Mouse (Mus musculus): ENCODE results near the gene Tcf25.
A peak's percentile ranks its signal among the peaks of the same experiment; 100 is the strongest.

The Tcf25 gene

DNA sequence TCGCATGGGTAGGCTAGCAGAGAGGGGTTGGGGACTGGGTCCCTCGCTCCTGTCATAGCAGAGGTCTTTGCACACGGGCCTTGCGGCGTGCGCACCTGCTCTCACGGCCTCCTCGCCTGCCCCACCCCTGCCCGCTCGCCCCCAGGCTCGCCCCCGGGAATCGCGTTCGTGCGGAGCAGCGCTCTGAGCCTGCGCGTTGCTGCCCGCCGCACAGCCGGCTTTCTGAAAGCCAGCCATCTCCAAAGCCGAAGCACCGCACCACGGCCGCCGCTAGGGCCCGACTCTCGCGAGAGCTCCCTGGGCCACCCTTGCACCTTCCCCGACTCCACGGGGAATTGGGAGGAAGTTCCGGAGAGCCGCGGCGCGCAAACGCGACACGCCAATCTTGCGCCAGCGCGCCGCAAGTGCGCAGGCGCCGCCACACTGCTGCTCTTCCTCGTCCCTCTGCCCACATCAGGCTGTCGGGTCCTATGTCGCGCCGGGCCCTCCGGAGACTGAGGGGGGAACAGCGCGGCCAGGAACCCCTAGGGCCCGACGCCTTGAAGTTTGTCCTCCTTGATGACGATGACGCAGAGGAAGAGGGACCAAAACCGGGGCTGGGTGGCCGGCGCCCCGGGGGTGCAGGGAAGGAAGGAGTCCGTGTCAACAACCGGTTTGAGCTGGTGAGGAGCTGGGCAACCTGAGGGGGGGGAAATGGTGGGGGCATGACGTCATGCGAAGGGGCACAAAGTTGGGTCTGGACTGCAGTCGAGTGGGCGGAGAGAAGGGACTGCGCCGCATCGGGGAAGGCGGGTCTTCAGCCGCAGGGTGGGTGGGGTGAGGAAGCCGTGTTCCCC lies at the start of gene Tcf25:
Gene Tcf25, plus strand, starts transcription at position 351 of the 836 bp plus-strand sequence.
- peak; percentile 97 for DNase-seq (ENCODE audit: low read depth)

DNA sequence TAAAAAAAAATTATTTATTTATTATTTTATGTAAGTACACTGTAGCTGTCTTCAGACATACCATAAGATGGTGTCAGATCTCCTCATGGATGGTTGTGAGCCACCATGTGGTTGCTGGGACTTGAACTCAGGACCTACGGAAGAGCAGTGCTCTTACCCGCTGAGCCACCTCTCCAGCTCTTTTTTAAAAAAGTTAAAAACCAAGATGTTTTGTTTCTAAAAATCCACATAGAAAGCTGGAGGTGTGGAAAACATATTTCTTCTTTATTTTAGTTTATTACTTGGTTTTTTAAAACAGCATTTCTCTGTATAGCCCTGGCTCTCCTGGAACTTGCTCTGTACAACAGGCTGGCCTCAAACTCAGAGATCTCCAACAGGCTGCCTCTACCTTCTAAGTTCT lies 45.0 kb upstream of the Tcf25 start:
- no peak for DNase-seq (ENCODE audit: low read depth)

DNA sequence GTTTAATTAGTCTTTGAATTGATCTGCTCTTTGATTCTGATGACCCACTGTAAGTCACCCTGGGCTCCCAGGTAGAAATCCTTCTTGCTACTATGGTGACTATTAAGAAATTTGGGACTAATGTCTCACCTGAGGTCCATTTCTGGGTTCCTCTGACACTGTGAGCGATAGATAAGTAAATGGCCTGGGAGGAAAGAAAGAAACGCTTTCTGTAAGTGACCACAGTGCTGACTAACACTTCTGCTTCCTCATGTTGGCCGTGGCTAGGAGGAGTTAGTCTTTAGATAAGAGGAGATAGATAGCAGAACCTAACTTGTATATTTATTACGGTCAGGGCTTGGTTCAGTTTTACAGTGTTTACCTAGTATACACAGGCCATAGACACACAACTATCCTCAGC lies 44.2 kb upstream of the Tcf25 start:
- no peak for DNase-seq (ENCODE audit: low read depth)

DNA sequence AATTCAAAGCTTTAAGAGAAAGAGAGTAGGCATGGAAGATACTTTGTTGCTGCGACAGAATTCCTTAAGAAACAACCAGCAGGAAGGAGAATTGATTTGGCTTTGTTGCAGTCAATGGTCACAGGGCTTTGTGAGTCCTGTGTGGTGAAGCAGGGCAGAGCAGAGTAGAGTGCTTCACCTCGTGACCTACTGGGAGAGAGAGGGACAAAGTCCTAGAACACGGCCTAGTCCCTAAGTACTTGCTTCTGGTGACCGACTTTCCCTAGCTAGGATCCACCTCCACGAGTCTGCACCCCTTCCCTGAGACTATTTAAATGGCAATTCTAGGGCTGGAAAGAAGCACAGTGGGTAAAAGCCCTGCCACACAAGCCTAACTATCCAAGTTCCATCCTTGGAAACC lies 43.6 kb upstream of the Tcf25 start:
- DNase-seq (ENCODE audit: low read depth), result no peak

DNA sequence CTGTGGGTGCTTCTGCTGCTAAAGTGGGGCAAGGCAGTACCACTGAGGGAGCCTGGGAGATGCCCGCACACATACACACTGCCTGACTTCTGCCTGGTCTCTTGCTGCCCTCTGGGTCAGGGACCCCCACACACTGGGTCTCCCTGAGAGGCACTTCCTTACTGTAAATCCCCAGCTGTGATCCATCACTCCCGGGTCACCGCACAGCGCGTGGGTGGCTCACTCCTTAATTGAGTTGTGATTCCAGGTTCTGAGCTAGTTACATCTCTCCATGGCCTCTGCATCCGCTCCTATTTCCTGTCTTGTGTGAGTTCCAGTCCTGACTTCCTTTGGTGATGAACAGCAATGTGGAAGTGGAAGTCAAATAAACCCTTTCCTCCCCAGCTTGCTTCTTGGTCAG lies 42.9 kb upstream of the Tcf25 start:
- DNase-seq (ENCODE audit: low read depth), result no peak

DNA sequence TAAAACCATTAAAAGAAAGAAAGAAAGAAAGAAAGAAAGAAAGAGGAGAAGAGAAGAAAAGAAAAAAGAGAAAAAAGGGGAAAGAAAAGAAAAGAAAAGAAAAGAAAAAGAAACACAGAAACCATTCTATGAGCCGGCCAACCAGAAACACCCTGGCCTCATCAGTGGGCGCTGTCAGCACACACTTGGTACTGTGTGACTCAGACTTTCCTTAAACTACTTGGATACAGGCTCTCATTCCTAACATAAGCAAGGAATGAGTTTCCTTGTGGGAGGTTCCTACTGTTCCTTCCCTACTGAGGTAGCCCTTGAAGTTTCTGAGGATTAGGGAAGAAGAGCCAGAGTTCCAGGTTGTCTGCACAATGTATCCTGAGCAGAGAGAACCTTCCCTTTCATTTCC lies 42.3 kb upstream of the Tcf25 start:
- DNase-seq (ENCODE audit: low read depth), result no peak

DNA sequence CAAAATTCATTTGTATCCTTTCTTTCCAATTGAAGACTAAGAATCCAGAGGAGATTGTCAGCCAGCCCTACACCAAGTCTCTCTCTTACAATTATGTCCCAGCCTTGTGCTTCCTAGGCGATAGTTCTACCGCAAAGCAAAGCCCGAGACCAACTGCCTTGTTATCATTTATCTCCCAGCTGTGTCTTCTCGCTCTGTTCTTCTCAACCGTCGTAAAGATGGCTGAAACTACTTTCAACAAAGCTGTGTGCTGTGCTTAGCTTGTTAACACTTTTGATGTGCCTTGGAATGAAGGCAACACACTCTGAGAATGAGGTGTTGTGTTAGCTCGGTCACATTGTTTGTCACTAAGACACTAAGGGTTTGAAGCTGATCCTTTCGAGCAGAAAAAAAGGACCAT lies 41.7 kb upstream of the Tcf25 start:
- peak; percentile 22 for DNase-seq (ENCODE audit: low read depth)

DNA sequence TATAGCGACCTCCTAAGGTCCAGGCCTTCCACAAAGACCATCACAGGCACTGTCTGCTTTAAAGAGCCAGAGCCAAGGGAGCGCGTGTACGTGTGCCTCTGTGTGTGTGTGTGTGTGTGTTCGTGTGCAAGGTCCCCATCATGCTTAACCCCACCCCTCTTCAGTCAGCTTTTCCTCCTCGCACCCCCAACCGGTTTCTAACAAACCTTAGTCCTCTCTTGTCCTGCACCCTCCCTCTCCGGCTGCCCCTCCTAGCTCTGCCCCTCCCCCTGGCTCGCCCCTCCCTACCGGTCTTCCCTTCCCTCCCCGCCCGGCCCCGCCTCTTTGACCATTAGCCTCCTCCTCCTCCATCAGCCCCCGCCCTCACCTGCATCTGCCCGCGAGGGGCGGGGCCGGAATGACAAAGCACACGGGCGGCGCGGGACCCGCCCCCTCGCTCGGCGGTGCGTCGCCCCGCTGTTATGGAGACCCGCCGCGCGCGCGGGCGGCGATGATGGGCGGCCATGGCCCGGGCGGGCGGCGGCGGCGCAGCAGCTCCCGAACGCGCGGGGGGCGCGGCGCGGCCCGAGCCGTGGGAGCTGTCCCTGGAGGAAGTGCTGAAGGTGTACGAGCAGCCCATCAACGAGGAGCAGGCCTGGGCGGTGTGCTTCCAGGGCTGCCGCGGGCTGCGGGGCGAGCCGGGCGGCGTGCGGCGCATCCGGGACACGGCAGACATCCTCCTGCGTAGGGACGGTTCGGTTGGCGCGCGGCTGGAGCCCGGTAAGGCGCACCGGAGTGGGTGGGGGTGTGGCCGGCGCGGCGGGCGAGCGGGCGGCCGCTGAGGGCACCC lies 41.1 kb upstream of the Tcf25 start, which contains the start of gene Spire2:
Gene Spire2, plus strand, starts transcription at position 452 of the 829 bp plus-strand sequence.
- peak; percentile 83 for DNase-seq (ENCODE audit: low read depth)

DNA sequence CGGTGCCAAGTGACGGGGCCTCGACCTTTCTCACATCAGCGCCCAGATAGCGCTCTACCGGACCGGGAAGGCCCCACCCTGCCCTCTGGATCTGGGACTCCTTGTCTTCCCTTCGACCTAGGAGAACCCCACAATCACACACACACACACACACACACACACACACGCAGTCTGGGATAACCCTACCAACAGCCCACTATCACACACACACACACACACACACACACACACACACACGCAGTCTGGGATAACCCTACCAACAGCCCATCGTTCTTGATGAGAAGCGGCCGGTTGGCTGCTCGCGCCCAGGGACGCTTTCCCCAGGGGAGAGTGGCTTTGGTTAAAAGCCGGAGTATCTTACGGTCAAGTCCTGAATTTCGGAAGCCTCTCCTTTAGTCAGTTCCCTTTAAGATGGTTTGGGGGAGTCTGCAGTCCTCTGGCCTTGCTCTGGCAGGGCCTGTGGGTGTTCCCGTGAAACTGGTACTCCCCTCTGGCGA lies 40.4 kb upstream of the Tcf25 start:
- DNase-seq (ENCODE audit: low read depth), result no peak

DNA sequence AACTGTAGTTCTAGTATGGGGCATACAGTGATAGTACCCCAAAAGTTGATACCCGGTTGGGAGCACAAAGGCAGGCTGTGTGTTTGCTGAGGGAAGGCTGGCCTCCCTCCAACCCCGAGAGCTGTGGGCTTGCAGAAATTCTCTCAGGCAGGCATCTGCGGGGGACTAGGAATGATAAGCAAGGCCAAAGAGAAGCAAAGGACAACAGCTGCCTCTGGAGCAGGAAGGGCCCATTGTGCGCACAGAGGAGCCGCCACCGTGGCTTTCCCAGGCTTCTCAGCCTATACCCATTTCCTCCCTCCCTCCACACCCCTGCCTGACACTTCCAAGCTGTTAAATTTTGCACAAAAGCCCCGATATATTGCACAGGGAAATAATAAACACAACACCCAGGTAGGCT lies 39.7 kb upstream of the Tcf25 start:
- DNase-seq (ENCODE audit: low read depth), result no peak

DNA sequence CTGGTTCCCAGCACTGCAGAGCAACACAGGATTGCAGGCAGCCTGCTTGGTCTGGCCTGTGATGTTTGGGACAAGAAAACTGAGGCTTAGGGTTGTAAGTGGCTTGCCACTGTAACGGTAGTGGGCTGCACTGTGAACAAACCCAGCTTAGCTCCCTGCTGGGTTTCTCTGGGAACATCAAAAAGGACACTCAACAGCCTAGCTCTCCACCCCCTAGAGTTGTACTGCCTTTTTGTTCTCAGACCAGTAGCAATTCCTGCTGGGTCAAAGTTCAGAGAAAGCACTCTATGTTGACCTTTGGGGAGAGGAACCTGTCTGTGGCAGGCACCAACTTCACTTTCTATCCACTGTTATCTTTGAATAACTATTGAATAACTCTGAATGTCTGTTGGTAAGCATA lies 39.1 kb upstream of the Tcf25 start:
- DNase-seq (ENCODE audit: low read depth), result no peak

DNA sequence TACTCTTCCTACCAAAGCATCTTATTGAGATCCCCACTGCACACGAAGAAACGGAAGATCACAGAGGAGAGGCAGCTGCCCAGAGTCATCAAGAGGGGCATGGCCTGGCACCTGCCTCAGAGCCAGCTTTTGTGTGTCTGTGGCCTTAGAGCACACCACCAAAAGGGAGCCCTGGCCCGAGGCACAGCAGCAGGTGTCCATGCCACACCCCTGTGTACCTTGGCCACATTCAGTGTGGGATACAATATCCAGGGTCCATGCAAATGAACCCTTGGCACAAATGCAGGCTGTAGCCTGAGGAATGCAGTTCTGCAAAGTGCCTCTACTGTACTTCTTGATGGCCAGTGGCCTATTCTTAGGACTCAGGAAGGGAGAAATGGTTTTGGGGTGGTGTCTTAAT lies 36.1 kb upstream of the Tcf25 start:
- DNase-seq (ENCODE audit: low read depth), result no peak

DNA sequence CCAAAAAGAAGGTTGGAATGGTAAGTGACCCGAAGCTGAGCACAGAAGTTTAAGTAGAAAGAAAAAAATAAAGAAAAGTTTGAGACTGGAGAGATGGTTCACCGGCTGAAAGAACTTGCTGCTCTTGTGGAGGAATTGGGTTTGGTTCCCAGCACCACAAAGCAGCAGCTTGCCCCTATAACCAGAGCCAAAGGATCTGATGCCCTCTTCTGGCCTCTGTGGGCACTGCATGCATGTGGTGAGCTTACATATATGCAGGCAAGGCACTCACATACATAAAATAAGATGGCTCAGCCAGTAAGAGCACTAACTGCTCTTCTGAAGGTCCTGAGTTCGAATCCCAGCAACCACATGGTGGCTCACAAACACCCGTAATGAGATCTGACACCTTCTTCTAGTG lies 33.5 kb upstream of the Tcf25 start:
- peak; percentile 33 for DNase-seq (ENCODE audit: low read depth)

DNA sequence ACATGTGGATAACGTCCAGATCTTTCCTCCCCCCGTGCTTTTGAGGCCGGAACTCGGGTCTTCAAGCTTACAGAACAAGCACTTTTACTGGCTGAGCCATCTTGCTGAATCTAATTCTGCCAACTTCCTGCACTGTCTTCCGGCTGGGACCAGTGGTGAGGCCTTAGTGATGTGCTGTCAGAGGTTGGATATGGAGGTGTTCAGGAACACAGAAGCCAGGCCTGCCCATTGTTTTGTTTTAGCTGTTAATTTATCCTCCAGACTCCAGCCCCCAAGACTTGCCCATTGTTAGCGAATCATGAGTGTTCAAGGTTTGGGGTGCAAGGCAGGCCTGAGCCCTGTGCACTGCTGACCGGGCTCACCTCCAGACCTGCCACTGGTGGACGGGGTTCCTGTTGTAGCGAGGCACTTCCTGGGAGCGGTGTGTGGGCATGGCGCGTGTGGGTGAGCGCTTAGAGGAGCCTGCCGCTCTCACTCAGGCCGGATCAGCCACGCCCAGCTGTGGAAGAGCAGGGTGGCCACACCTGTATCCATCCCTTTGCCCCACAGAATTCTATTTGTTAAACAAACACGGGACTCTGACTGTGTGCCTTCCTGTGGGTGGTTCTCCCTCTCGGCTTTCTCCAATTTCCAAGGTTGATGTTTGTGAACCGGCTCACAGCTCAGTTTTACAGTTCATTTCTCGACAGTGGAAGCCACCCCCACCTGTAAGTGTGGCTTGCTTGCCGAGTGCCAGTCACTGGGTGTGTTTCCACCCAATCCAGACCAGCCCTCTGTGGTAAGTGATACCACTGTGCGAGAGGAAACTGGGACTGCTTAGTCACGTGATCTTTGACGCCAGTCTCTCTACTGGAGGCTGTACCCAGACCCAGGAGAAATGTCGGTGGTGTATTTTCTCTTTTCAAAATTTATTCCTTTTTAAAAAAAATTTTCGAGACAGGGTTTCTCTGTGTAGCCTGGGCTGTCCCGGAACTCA lies 32.2 kb upstream of the Tcf25 start:
- peak; percentile 31 for DNase-seq (ENCODE audit: low read depth)

DNA sequence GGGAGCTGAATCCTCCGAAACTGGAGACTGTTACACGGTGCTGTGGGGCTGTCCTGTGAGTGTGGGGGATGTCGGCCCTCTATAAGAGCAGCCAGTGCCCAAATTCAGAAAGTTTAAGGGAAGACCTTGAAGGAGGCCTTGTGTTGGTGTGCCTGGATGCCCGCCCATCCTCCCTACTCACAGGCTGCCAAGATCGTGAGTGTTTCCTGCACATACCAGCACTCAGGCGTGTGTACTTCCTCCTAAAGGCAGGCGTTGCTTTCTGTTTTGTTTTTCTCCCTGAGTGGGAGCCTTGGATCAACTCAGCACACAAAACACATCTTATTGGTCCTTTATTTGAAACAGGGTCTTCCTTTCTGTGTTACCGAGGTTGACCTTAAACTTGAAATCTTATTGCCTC lies 31.3 kb upstream of the Tcf25 start:
- DNase-seq (ENCODE audit: low read depth), result no peak

DNA sequence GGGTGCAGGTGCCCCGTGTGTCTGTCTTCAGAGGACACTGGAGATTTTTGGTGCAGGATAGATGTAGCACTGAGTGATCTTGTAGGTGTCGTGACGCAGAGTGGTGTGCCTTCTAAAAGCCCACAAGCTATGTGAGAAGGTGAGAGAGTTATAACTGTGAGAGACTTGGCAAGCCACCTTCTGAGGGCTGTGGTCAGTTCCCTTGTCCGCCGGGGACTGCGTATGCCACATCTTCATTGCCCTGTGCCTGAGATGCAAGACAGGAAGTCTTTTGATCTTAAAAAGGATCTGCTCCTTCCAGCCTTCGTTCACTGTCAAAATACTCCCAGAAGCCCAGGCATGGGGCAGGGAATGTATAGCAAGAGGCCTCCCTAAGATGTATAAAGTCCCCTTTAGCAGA lies 30.6 kb upstream of the Tcf25 start:
- DNase-seq (ENCODE audit: low read depth), result no peak

DNA sequence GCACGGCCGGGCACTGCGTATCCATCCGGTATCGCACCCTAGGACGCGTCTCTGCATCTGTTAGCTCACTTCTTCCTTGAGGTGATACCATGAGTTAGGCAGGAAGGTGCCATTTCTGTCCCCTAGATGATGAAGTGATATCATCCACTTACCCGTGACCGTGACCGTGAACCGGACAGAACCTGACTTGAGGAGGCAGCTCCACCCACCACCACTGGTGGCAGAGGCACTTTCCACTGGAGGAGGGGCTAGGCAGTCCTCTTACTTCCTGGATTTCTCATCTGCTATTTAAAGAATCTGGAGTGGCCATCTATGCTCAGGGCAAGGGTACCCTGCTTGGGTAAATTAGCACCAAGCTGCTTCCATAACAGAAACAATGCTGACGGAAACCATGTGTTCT lies 30.1 kb upstream of the Tcf25 start:
- DNase-seq (ENCODE audit: low read depth), result no peak

DNA sequence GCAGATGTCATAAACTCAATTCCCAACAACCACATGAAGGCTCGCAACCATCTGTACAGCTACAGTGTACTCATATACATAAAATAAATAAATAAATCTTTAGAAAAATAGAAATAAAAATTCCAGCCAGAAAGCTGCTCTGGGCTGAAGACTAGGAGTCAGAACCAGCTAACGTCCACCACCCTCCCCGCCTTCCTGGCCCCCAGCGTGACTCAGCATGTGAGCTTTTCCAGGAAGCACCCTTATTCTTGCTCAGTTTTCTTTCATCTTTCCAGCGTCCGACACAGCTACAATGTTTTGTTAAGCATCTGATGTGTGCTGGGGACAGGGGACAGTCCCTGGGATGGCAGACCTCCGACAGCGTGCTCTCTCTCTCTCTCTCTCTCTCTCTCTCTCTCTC lies 28.4 kb upstream of the Tcf25 start:
- no peak for DNase-seq (ENCODE audit: low read depth)

DNA sequence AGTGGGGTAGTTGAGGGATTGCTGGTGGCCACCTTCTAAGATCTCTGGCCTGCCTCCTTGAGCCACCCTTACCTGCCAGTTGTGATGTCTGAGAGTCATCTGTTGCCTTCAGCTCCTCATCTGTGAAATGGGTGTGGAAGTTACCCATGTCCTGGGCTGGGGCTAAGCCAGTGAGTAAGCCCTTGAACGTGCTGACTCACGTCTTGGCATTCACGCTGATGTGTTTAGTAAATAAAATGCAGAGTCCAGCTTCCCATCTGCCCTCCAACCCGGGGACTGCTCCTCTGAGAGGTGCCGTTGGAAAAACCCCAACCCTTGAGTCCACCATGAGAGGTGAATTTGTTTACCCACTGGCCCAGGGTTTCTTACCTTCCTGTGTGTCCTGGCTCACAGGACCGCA lies 27.7 kb upstream of the Tcf25 start:
- DNase-seq (ENCODE audit: low read depth), result no peak

DNA sequence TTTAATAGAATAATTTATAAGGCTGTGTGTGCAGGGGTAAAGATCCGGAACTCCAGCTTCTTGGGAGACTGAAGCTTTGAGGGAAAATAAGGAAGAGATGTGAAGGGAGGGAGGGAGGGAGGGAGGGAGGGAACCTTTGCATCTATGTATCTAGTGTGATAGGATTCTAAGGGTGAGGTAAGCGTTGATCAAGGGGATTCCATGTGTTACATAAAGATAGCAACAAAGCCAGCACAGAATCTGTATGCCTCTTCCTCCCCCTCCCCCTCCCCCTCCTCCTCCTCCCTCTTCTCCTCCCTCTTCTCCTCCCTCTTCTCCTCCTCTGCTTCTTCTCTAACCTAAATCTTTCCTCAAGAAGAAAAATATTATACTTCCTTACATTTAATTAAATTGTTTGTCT lies 26.3 kb upstream of the Tcf25 start:
- no peak for DNase-seq (ENCODE audit: low read depth)

DNA sequence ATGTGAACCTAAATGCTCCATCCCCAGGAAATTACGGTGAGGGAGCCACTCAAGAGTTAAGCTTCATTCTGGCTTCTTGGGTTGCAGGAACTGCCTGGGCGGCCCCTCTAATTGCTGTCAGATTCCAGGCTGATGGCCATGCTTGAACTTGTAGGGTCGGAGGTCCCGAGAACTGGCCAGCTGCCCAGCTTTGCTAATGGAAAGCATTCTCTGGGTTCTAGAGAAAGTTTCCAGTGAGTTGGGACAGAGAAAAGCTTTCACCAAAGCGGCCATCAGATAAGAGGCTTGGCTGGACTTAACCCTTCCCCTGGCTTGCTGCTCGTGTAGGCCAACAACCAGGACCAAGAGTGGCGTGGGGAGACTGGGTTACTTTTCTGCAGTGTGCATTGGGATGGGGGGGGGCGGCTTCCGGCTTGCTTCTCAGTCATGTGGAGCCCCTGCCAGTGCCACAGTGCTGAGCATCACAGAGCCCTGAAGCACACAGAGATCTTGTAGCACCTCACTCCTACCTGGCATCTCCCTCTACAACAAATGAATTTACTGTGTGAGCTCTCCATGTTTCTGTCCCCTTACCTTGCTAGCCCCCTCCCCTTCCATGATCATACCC lies 25.2 kb upstream of the Tcf25 start:
- no peak for DNase-seq (ENCODE audit: low read depth)

DNA sequence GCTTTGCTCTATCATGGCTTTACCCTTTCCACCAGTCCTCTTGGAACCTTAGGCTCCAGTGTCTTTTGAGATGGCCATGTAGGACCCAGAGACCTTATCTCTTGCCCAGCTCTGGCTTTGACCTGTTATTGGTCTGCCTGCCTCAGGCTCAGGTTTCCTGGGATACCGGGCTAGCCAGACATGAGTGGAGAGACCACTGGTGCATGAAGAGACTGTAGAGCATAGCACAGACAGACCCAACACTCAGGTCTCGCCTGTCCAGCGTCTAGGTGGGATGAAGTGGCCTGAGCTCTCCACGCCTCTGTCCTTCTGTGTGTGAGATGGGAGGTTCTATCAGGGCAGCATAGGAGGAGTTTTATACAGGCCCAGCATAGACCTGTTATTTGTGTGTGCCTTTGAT lies 24.5 kb upstream of the Tcf25 start:
- no peak for DNase-seq (ENCODE audit: low read depth)
